Mouse (Mus musculus): ENCODE measurements around the gene Bscl2. TPM values are rescaled to one million over a fixed set of nuclear protein-coding genes. Genes with fewer than 3 reads are reported as not detected.

Gene Bscl2
- polyA plus RNA-seq, 1 experiment from 2014 or later: 62.4 TPM

DNA sequence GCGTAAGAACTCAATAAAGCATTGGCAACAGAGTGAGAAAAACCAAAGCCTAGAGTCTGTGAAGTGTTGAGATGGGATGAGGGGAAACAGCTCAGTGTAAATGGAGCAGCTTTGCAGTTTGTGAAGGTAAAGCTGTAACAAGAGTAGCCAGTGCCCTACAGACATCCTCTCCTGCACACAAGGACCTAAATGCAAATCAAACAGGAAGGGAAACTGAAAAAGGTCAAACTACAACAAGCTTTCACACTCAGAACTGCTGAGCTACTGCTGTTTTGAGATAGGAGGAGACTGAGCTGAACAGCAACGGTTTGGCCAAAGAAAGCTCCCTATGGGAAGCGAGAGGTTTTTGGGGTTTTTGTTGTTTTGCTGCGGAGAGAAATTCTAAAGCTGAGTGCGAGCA, 30.5 kb upstream of the Bscl2 start:
- no peak overlapping the region for H3K4me2 ChIP-seq (replicated peaks; ENCODE audit: low read depth, low read length)
- peaks cover 7% of the 10 kb centered on the region for H3K4me1 ChIP-seq (ENCODE audit: insufficient read depth, low read length)
- no peaks in the 10 kb centered on the region for H3K9me3 ChIP-seq (ENCODE audit: low read length)
- WGBS: 93% methylated on average over 5 of the region's 5 CpGs
- H3K36me3 ChIP-seq (ENCODE audit: insufficient read depth, low read length): peaks cover 46% of the 10 kb centered on the region
- no peaks in the 10 kb centered on the region for H3K27me3 ChIP-seq (ENCODE audit: insufficient read depth, low read length)
- no peak for ATAC-seq (ENCODE audit: low FRiP score, low TSS enrichment)
- H3K27ac ChIP-seq (ENCODE audit: low read length): no peak overlapping the region
- H3K4me3 ChIP-seq (ENCODE audit: low read length): no peak overlapping the region
- H3K9ac ChIP-seq (replicated peaks; ENCODE audit: low read length): no peak overlapping the region

DNA sequence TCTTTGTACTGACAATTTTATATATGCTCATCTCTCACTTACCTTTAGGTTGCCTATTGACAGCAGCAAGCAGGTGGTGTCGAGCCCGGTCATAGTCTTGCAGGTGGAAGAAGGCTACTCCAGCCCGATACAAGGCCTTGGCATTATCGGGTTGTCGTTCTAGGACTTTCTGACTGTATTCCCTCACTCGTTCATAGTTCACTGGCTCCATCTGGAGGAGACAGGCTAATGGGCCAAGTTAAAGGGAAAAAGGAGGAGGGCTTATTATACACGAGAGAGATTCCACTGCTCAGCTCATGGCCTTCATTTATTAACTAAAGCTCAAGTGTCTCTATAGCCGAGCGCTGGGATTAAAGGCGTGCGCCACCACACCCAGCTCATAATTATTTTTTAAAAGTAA, 21.5 kb upstream of the Bscl2 start:
- no peaks in the 10 kb centered on the region for H3K9me3 ChIP-seq (ENCODE audit: low read length)
- H3K4me3 ChIP-seq (ENCODE audit: low read length): no peak overlapping the region
- H3K4me1 ChIP-seq (ENCODE audit: insufficient read depth, low read length): peaks cover 26% of the 10 kb centered on the region
- no peak overlapping the region for H3K4me2 ChIP-seq (replicated peaks; ENCODE audit: low read depth, low read length)
- no peak for ATAC-seq (ENCODE audit: low FRiP score, low TSS enrichment)
- H3K36me3 ChIP-seq (ENCODE audit: insufficient read depth, low read length): peaks cover 39% of the 10 kb centered on the region
- no peaks in the 10 kb centered on the region for H3K27me3 ChIP-seq (ENCODE audit: insufficient read depth, low read length)
- 60% methylated on average over 11 of the region's 11 CpGs for WGBS
- no peak overlapping the region for H3K9ac ChIP-seq (replicated peaks; ENCODE audit: low read length)
- no peak overlapping the region for H3K27ac ChIP-seq (ENCODE audit: low read length)

GRCm38 (mm10) chr19:8817001-8817400, 20.3 kb upstream of the Bscl2 start:
- no peak overlapping the region for H3K27ac ChIP-seq (ENCODE audit: low read length)
- H3K4me3 ChIP-seq (ENCODE audit: low read length): no peak overlapping the region
- H3K36me3 ChIP-seq (ENCODE audit: insufficient read depth, low read length): peaks cover 29% of the 10 kb centered on the region
- H3K4me1 ChIP-seq (ENCODE audit: insufficient read depth, low read length): peaks cover 28% of the 10 kb centered on the region
- no peaks in the 10 kb centered on the region for H3K9me3 ChIP-seq (ENCODE audit: low read length)
- ATAC-seq (ENCODE audit: low FRiP score, low TSS enrichment): no peak
- WGBS: 82% methylated on average over 3 of the region's 3 CpGs
- H3K4me2 ChIP-seq (replicated peaks; ENCODE audit: low read depth, low read length): peak overlapping the region; percentile 7
- no peaks in the 10 kb centered on the region for H3K27me3 ChIP-seq (ENCODE audit: insufficient read depth, low read length)
- H3K9ac ChIP-seq (replicated peaks; ENCODE audit: low read length): no peak overlapping the region; the same call in 1 of the 2 replicates

- no peaks in the 10 kb centered on the region for H3K9me3 ChIP-seq (ENCODE audit: low read length)
- H3K27ac ChIP-seq (ENCODE audit: low read length): peak overlapping the region; percentile 100
- H3K9ac ChIP-seq (replicated peaks; ENCODE audit: low read length): peak overlapping the region; percentile 80
- no peak for ATAC-seq (ENCODE audit: low FRiP score, low TSS enrichment)
- WGBS: 13% methylated on average over 14 of the region's 14 CpGs
- H3K4me3 ChIP-seq (ENCODE audit: low read length): peak overlapping the region; percentile 100
- peaks cover 42% of the 10 kb centered on the region for H3K4me1 ChIP-seq (ENCODE audit: insufficient read depth, low read length)
- H3K27me3 ChIP-seq (ENCODE audit: insufficient read depth, low read length): no peaks in the 10 kb centered on the region
- peaks cover 23% of the 10 kb centered on the region for H3K36me3 ChIP-seq (ENCODE audit: insufficient read depth, low read length)
- H3K4me2 ChIP-seq (replicated peaks; ENCODE audit: low read depth, low read length): peak overlapping the region; percentile 80
These were observed 18.9 kb upstream of the Bscl2 start for GRCm38 (mm10) chr19:8818301-8818798.

GRCm38 (mm10) chr19:8818801-8819595, 18.3 kb upstream of the Bscl2 start, which contains the start of gene Ttc9c:
Ttc9c (minus strand) TSS chr19:8819333.
- Histone ChIP-seq H3K9me3 (ENCODE audit: low read length) (no peaks in the 10 kb centered on the region), H3K4me1 (ENCODE audit: insufficient read depth, low read length) (peaks cover 42% of the 10 kb centered on the region), H3K36me3 (ENCODE audit: insufficient read depth, low read length) (peaks cover 27% of the 10 kb centered on the region), H3K9ac (replicated peaks; ENCODE audit: low read length) (peak within 1 kb of the TSS; percentile 98), H3K4me3 (ENCODE audit: low read length) (peak within 1 kb of the TSS; percentile 100), H3K27ac (ENCODE audit: low read length) (peak within 1 kb of the TSS; percentile 100), H3K27me3 (ENCODE audit: insufficient read depth, low read length) (no peaks in the 10 kb centered on the region), H3K4me2 (replicated peaks; ENCODE audit: low read depth, low read length) (peak within 1 kb of the TSS; percentile 88)
- peak; percentile 93 for ATAC-seq (ENCODE audit: low FRiP score, low TSS enrichment)
- WGBS: under 1% methylated on average over 33 of the region's 33 CpGs

DNA sequence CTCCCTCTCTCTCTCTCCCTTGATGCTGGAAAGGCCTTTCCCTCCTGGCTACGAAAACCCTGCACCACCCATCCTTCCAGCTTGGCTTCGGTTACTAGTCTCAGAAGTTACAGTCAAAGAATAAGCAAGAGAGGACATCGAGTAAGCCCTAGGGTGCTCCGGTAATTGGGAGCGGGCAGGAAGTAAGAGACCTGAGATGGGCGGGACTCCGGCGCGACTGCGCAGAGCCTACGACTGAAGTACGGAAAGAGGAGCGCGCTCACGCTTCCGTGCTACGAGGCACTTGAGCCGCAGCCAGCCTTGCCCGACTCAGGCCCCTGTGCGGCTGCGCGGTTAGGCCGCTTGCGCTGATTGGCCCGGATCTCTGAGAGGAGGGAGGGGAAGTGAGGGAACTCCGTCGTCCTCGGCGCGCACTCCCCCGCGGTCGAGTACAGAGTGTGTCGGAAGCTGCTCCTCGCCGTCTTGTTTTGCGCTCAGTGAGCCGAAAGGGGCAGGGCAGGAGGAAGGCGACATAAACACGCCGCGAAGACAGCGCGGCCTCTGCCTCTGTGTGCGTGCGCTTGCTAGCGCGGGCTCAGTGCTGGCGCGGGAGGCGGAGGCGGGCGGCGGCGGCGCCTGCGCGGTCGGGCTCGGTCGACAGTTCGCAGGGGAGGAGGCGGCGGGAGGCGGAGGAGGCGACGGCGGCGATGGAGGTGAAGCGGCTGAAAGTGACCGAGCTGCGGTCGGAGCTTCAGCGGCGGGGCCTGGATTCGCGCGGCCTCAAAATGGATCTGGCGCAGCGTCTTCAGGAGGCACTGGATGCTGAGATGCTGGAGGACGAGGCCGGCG, 17.5 kb upstream of the Bscl2 start, which contains the start of gene Hnrnpul2:
Hnrnpul2 (plus strand) TSS at position 415 of the 828 bp plus-strand sequence.
- H3K36me3 ChIP-seq (ENCODE audit: insufficient read depth, low read length): peaks cover 30% of the 10 kb centered on the region
- H3K27ac ChIP-seq (ENCODE audit: low read length): peak within 1 kb of the TSS; percentile 100
- H3K4me2 ChIP-seq (replicated peaks; ENCODE audit: low read depth, low read length): peak within 1 kb of the TSS; percentile 88
- peak; percentile 97 for ATAC-seq (ENCODE audit: low FRiP score, low TSS enrichment)
- no peaks in the 10 kb centered on the region for H3K27me3 ChIP-seq (ENCODE audit: insufficient read depth, low read length)
- H3K9ac ChIP-seq (replicated peaks; ENCODE audit: low read length): peak within 1 kb of the TSS; percentile 98
- peak within 1 kb of the TSS; percentile 100 for H3K4me3 ChIP-seq (ENCODE audit: low read length)
- under 1% methylated on average over 66 of the region's 83 CpGs for WGBS
- no peaks in the 10 kb centered on the region for H3K9me3 ChIP-seq (ENCODE audit: low read length)
- H3K4me1 ChIP-seq (ENCODE audit: insufficient read depth, low read length): peaks cover 42% of the 10 kb centered on the region

DNA sequence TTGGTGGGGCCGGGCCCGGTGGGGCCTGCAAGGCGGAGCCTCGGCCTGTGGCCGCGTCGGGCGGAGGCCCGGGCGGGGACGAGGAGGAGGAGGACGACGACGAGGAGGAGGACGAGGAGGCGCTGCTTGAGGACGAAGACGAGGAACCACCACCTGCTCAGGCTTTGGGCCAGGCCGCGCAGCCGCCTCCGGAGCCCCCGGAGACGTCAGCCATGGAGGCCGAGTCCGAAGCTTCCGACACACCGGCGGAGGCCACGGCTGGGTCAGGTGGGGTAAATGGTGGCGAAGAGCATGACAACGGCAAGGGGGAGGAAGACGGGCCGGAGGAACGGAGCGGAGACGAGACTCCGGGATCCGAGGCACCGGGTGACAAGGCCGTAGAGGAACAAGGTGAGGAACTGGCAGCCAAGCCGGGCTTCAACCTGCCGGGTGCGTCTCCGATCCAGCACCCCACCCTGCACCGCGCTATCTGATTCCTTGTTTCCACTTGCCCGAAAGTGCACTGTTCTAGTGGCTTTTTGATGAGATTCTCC, 16.8 kb upstream of the Bscl2 start:
- WGBS: under 1% methylated on average over 41 of the region's 48 CpGs

DNA sequence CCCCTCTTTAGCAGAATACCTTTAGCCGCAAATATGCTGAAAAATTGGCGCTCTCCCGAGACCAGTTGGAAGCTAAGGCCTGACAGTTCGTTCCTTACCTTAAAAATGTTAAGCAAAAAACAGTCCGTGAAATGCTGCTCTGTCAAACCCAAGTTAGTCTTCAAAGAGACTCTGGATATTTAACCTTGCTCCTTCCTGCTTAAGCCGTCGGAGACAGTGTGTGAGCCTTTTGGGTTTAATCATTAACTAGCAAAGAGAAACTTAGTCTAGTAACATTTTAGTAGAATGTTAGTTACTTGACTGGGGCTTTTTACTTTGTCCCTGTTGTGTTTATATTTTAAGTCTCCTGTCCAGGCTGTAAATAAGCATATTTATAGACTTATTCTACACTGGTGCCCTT, 16.1 kb upstream of the Bscl2 start:
- Histone ChIP-seq H3K9me3 (ENCODE audit: low read length) (no peaks in the 10 kb centered on the region), H3K27ac (ENCODE audit: low read length) (peak overlapping the region; percentile 100), H3K4me3 (ENCODE audit: low read length) (peak overlapping the region; percentile 100), H3K4me1 (ENCODE audit: insufficient read depth, low read length) (peaks cover 35% of the 10 kb centered on the region), H3K36me3 (ENCODE audit: insufficient read depth, low read length) (peaks cover 39% of the 10 kb centered on the region), H3K9ac (replicated peaks; ENCODE audit: low read length) (peak overlapping the region; percentile 98), H3K4me2 (replicated peaks; ENCODE audit: low read depth, low read length) (peak overlapping the region; percentile 88), H3K27me3 (ENCODE audit: insufficient read depth, low read length) (no peaks in the 10 kb centered on the region)
- ATAC-seq (ENCODE audit: low FRiP score, low TSS enrichment): no peak
- under 1% methylated on average over 7 of the region's 7 CpGs for WGBS

More for the DNA sequence above, 16.8 kb upstream of the Bscl2 start:
- H3K27ac ChIP-seq (ENCODE audit: low read length): peak overlapping the region; percentile 100
- ATAC-seq (ENCODE audit: low FRiP score, low TSS enrichment): peak; percentile 9; the same call in 1 of the 2 replicates
- peaks cover 39% of the 10 kb centered on the region for H3K4me1 ChIP-seq (ENCODE audit: insufficient read depth, low read length)
- H3K9ac ChIP-seq (replicated peaks; ENCODE audit: low read length): peak overlapping the region; percentile 98
- H3K9me3 ChIP-seq (ENCODE audit: low read length): no peaks in the 10 kb centered on the region
- H3K27me3 ChIP-seq (ENCODE audit: insufficient read depth, low read length): no peaks in the 10 kb centered on the region
- H3K4me2 ChIP-seq (replicated peaks; ENCODE audit: low read depth, low read length): peak overlapping the region; percentile 88
- peaks cover 34% of the 10 kb centered on the region for H3K36me3 ChIP-seq (ENCODE audit: insufficient read depth, low read length)
- peak overlapping the region; percentile 100 for H3K4me3 ChIP-seq (ENCODE audit: low read length)

GRCm38 (mm10) chr19:8822696-8823095, 14.6 kb upstream of the Bscl2 start:
- Histone ChIP-seq H3K36me3 (ENCODE audit: insufficient read depth, low read length) (peaks cover 43% of the 10 kb centered on the region), H3K9ac (replicated peaks; ENCODE audit: low read length) (0 out of 2 replicates have a peak overlapping the region, but pooled peaks have one; percentile 46)

More at GRCm38 (mm10) chr19:8822696-8823095, 14.6 kb upstream of the Bscl2 start:
- peak overlapping the region; percentile 100 for H3K4me3 ChIP-seq (ENCODE audit: low read length)
- peak overlapping the region; percentile 88 for H3K4me2 ChIP-seq (replicated peaks; ENCODE audit: low read depth, low read length)
- H3K4me1 ChIP-seq (ENCODE audit: insufficient read depth, low read length): peaks cover 21% of the 10 kb centered on the region
- no peak overlapping the region for H3K27ac ChIP-seq (ENCODE audit: low read length)
- no peaks in the 10 kb centered on the region for H3K9me3 ChIP-seq (ENCODE audit: low read length)
- no peaks in the 10 kb centered on the region for H3K27me3 ChIP-seq (ENCODE audit: insufficient read depth, low read length)
- ATAC-seq (ENCODE audit: low FRiP score, low TSS enrichment): no peak
- 68% methylated on average over 8 of the region's 8 CpGs for WGBS
